Mouse (Mus musculus): ENCODE results near the gene Tcp11l1.

The Tcp11l1 gene

GRCm38 (mm10) chr2:104711585-104712485, at the start of gene Tcp11l1:
Tcp11l1 (minus strand) TSS chr2:104712169.
- peak; percentile 48 for DNase-seq (ENCODE audit: low spot score)

GRCm38 (mm10) chr2:104750611-104751010, 38.6 kb upstream of the Tcp11l1 start:
- DNase-seq (ENCODE audit: low spot score), result no peak

GRCm38 (mm10) chr2:104748652-104749183, 36.7 kb upstream of the Tcp11l1 start:
- no peak for DNase-seq (ENCODE audit: low spot score)

GRCm38 (mm10) chr2:104746251-104746650, 34.3 kb upstream of the Tcp11l1 start:
- peak; percentile 14 for DNase-seq (ENCODE audit: low spot score)

- DNase-seq (ENCODE audit: low spot score), result no peak
Measured at GRCm38 (mm10) chr2:104743971-104744370, 32.0 kb upstream of the Tcp11l1 start.

- no peak for DNase-seq (ENCODE audit: low spot score)
Measured at GRCm38 (mm10) chr2:104743160-104743559, 31.2 kb upstream of the Tcp11l1 start.

- peak; percentile 89 for DNase-seq (ENCODE audit: low spot score)
Measured at GRCm38 (mm10) chr2:104742741-104743064, 30.7 kb upstream of the Tcp11l1 start, which contains the start of gene Depdc7. Depdc7 (minus strand) TSS chr2:104742878.

- no peak for DNase-seq (ENCODE audit: low spot score)
Measured at GRCm38 (mm10) chr2:104741896-104742740, 30.1 kb upstream of the Tcp11l1 start.

- no peak for DNase-seq (ENCODE audit: low spot score)
Measured at GRCm38 (mm10) chr2:104741015-104741758, 29.2 kb upstream of the Tcp11l1 start.

GRCm38 (mm10) chr2:104740248-104740949, 28.4 kb upstream of the Tcp11l1 start:
- no peak for DNase-seq (ENCODE audit: low spot score)

- DNase-seq (ENCODE audit: low spot score), result no peak
Measured at GRCm38 (mm10) chr2:104739691-104740090, 27.7 kb upstream of the Tcp11l1 start.

- DNase-seq (ENCODE audit: low spot score), result peak; percentile 21
Measured at GRCm38 (mm10) chr2:104736241-104736640, 24.3 kb upstream of the Tcp11l1 start.

GRCm38 (mm10) chr2:104732562-104733256, 20.7 kb upstream of the Tcp11l1 start:
- no peak for DNase-seq (ENCODE audit: low spot score)

- no peak for DNase-seq (ENCODE audit: low spot score)
Measured at GRCm38 (mm10) chr2:104732033-104732444, 20.1 kb upstream of the Tcp11l1 start.

GRCm38 (mm10) chr2:104727369-104727768, 15.4 kb upstream of the Tcp11l1 start:
- no peak for DNase-seq (ENCODE audit: low spot score)

- DNase-seq (ENCODE audit: low spot score), result no peak
Measured at GRCm38 (mm10) chr2:104722021-104722420, 10.1 kb upstream of the Tcp11l1 start.

- DNase-seq (ENCODE audit: low spot score), result no peak
Measured at GRCm38 (mm10) chr2:104717827-104718226, 5.9 kb upstream of the Tcp11l1 start.

GRCm38 (mm10) chr2:104717231-104717735, 5.3 kb upstream of the Tcp11l1 start:
- no peak for DNase-seq (ENCODE audit: low spot score)

- DNase-seq (ENCODE audit: low spot score), result no peak
Measured at GRCm38 (mm10) chr2:104716279-104716678, 4.3 kb upstream of the Tcp11l1 start, which contains the start of gene Pin1rt1. Pin1rt1 (minus strand) TSS chr2:104716379.

GRCm38 (mm10) chr2:104714254-104714691, 2.3 kb upstream of the Tcp11l1 start:
- DNase-seq (ENCODE audit: low spot score), result no peak
